Mouse (Mus musculus) embryonic fibroblast, embryonic 13.5 days (primary cell): Measurements from ENCODE around the gene Gli3.

Experiments used
- CTCF ChIP-seq: IDR thresholded peaks from 2 replicates; pipeline ENCODE4 v1.5.1; 2011; ENCODE audit warnings: mild to moderate bottlenecking, control low read depth, low read length, moderate library complexity, borderline replicate concordance; ENCODE audit not compliant: insufficient read depth
- POLR2A ChIP-seq: IDR thresholded peaks from 2 replicates; pipeline ENCODE4 v1.6.1; 2011; ENCODE audit warnings: low read depth, mild to moderate bottlenecking, control low read depth, low read length, moderate library complexity

GRCm38 (mm10) chr13:15472712-15473111, 9.7 kb downstream of the Gli3 start:
- no peak for TF ChIP-seq POLR2A
- no peak for TF ChIP-seq CTCF
